Mouse (Mus musculus) forebrain, postnatal 0 days (tissue): ENCODE results near the gene Cpsf3. TPM values are rescaled to one million over a fixed set of nuclear protein-coding genes. Genes with fewer than 3 reads are reported as not detected.

Experiments used
- ATAC-seq: fragments of 200-750 bp; cut with Nextera tagmentation; 2 replicates; pipeline ENCODE4 v1.8.0; 2017; ENCODE audit warnings: mild to moderate bottlenecking, moderate library complexity
- DNase-seq: peaks from one replicate; pipeline ENCODE4 v3.0.0-alpha.2; 2015
- H3K27ac ChIP-seq: fragments of 300-500 bp; sonication (generic); 2 replicates; pipeline ENCODE4 v1.5.1; 2014; ENCODE audit warnings: low read depth, mild to moderate bottlenecking, antibody characterized with exemption, low read length, moderate library complexity, mixed read lengths
- H3K27me3 ChIP-seq: fragments of 300-500 bp; sonication (generic); 2 replicates; pipeline ENCODE4 v1.6.1; 2014; ENCODE audit warnings: mild to moderate bottlenecking, low read length, mixed read lengths; ENCODE audit not compliant: insufficient read depth
- H3K36me3 ChIP-seq: fragments of 300-500 bp; sonication (generic); 2 replicates; pipeline ENCODE4 v1.6.1; 2014; ENCODE audit warnings: mild to moderate bottlenecking, moderate library complexity; ENCODE audit not compliant: insufficient read depth
- H3K4me1 ChIP-seq: fragments of 300-500 bp; sonication (generic); 2 replicates; pipeline ENCODE4 v1.6.1; 2014; ENCODE audit warnings: antibody characterized with exemption; ENCODE audit not compliant: insufficient read depth
- H3K4me2 ChIP-seq: fragments of 300-500 bp; sonication (generic); 2 replicates; pipeline ENCODE4 v1.6.1; 2014; ENCODE audit warnings: low read depth, mild to moderate bottlenecking, moderate library complexity
- H3K4me3 ChIP-seq: fragments of 300-500 bp; sonication (generic); 2 replicates; pipeline ENCODE4 v1.5.1; 2014; ENCODE audit warnings: low read depth, low read length, mixed read lengths
- H3K9ac ChIP-seq: fragments of 300-500 bp; sonication (generic); 2 replicates; pipeline ENCODE4 v1.6.1; 2014; ENCODE audit warnings: mild to moderate bottlenecking
- H3K9me3 ChIP-seq: fragments of 300-500 bp; sonication (generic); 2 replicates; pipeline ENCODE4 v1.6.1; 2016; ENCODE audit warnings: low read length
- CTCF ChIP-seq: sonication (generic); IDR thresholded peaks from 2 replicates; pipeline ENCODE4 v1.5.1; 2016; ENCODE audit warnings: antibody characterized with exemption, control low read depth, low read depth
- WGBS: fragments of 180-500 bp; shearing (Covaris S2); extraction: QIAGEN DNeasy Blood & Tissue Kit; methylation state at CpG from one replicate; pipeline ENCODE4 v1.1.7; 2014; 5-methylcytosine and 5-hydroxymethylcytosine counted together
- polyA plus RNA-seq: library from polyadenylated mRNA; unstranded; fragments of >200 nt; fragmentation: Nextera tagmentation; extraction: Ambion mirVana; gene quantifications from 2 replicates; pipeline ENCODE4 v1.2.1, GENCODE M21; 2015
- total RNA-seq: library from RNA; depleted of rRNA; stranded (reverse); fragments of >200 nt; gene quantifications from 2 replicates; pipeline ENCODE4 v1.2.3, GENCODE M21; 2014

The Cpsf3 gene
- total and polyA plus RNA-seq, 2 experiments from 2014 or later = 50.4 to 79.6 TPM

DNA sequence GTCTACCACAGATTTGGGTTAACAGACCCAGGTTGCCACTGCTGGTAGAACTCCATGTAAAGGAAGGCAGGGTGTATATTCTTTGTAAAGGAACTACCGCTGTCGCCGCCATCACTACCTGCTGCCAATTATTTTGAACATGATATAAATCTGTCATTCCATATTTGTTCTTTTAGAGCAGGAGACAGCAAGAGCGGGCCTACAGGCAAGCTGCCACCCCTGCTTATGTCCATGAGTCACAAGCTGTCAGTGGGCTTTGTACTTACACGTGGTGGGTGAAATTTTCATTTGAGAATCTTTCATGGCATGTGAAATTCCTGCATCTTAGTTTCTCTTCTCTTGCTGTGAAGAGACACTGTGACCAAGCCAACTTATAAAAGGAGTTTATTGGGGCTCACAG lies 21.9 kb upstream of the Cpsf3 start:
- H3K36me3 ChIP-seq = peaks cover 70% of the 10 kb centered on the region
- no peak for TF ChIP-seq CTCF
- H3K4me3 ChIP-seq = no peak overlapping the region
- DNase-seq = no peak
- no peak overlapping the region for H3K4me2 ChIP-seq
- H3K9ac ChIP-seq = no peak overlapping the region
- H3K4me1 ChIP-seq = no peaks in the 10 kb centered on the region
- no peaks in the 10 kb centered on the region for H3K27me3 ChIP-seq
- no peaks in the 10 kb centered on the region for H3K9me3 ChIP-seq
- no peak overlapping the region for H3K27ac ChIP-seq
- WGBS = 92% methylated on average over 5 of the region's 5 CpGs
- no peak for ATAC-seq

DNA sequence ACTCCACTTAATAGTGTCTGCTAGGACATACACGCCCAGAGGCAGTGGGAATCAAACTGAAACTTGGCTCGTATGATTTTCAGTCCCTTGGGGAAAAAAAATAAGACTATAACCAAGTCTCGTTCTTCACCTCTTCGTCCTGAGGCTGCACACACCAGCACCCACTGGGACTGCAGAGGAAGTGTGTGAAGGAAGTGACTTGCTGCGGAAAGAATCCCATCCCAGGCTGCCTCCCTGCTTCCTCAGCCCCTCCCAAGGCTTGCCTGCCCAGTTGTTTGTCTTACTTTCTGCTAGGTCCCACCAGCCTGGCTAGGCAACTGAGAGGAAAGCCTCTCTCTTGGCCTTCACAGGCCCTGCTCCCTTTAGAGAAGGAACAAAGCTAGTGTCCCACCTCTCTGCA lies 20.9 kb upstream of the Cpsf3 start:
- H3K4me2 ChIP-seq = no peak overlapping the region
- H3K4me3 ChIP-seq = no peak overlapping the region
- no peaks in the 10 kb centered on the region for H3K27me3 ChIP-seq
- H3K4me1 ChIP-seq = no peaks in the 10 kb centered on the region
- peaks cover 69% of the 10 kb centered on the region for H3K36me3 ChIP-seq
- DNase-seq (no peak), ATAC-seq (no peak)
- H3K27ac ChIP-seq = no peak overlapping the region
- TF ChIP-seq CTCF = no peak
- H3K9ac ChIP-seq = no peak overlapping the region
- H3K9me3 ChIP-seq = no peaks in the 10 kb centered on the region
- WGBS = 89% methylated on average over 5 of the region's 5 CpGs

DNA sequence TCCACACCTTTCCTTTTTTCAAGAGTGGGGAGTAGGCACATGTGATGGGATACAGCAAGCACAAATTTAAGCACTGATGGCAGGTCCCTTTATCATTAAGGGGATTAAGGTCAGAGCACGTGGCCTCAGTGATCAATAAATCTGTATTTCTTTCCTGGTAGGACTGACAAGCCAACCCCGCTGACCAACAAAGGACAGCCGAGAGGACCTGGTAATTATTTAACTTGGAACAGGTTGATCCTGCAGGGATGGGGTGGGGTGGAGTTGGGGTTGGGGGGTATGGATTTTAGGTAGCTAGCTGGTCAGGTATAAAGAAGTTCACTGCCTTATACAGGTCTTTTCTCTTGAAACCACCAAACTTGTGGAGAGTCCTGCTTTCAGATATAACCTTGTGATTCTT lies 20.2 kb upstream of the Cpsf3 start:
- no peaks in the 10 kb centered on the region for H3K4me1 ChIP-seq
- H3K9me3 ChIP-seq = no peaks in the 10 kb centered on the region
- DNase-seq = no peak
- H3K36me3 ChIP-seq = peaks cover 65% of the 10 kb centered on the region
- no peak overlapping the region for H3K27ac ChIP-seq
- no peaks in the 10 kb centered on the region for H3K27me3 ChIP-seq
- H3K4me3 ChIP-seq = no peak overlapping the region
- H3K4me2 ChIP-seq = no peak overlapping the region
- no peak overlapping the region for H3K9ac ChIP-seq
- 91% methylated on average over 3 of the region's 3 CpGs for WGBS
- TF ChIP-seq CTCF = no peak
- no peak for ATAC-seq

DNA sequence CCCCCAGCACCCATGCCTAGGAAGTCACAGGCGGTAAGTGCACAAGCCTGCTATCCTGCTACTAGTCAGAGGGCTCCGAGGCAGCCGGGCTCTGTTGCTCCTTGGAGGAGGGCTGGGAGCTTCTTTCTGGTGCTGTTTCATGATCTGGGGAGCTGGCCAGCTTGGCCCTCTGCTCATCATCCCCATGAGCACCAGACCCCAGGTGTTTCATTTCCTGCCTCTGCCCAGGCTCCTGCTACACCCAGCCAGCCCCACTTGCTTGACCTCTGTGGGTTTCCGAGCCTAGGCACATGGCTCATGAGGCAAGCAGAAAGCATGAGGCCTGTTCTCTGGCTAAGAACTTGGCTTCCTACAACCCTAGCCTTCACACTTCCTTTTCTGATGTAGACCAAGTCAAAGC lies 19.7 kb upstream of the Cpsf3 start:
- no peak overlapping the region for H3K4me2 ChIP-seq
- no peak overlapping the region for H3K27ac ChIP-seq
- peaks cover 64% of the 10 kb centered on the region for H3K36me3 ChIP-seq
- H3K27me3 ChIP-seq = no peaks in the 10 kb centered on the region
- DNase-seq = no peak
- no peak for TF ChIP-seq CTCF
- H3K4me1 ChIP-seq = no peaks in the 10 kb centered on the region
- H3K9ac ChIP-seq = no peak overlapping the region
- H3K9me3 ChIP-seq = no peaks in the 10 kb centered on the region
- WGBS = 97% methylated on average over 4 of the region's 4 CpGs
- H3K4me3 ChIP-seq = no peak overlapping the region
- no peak for ATAC-seq

DNA sequence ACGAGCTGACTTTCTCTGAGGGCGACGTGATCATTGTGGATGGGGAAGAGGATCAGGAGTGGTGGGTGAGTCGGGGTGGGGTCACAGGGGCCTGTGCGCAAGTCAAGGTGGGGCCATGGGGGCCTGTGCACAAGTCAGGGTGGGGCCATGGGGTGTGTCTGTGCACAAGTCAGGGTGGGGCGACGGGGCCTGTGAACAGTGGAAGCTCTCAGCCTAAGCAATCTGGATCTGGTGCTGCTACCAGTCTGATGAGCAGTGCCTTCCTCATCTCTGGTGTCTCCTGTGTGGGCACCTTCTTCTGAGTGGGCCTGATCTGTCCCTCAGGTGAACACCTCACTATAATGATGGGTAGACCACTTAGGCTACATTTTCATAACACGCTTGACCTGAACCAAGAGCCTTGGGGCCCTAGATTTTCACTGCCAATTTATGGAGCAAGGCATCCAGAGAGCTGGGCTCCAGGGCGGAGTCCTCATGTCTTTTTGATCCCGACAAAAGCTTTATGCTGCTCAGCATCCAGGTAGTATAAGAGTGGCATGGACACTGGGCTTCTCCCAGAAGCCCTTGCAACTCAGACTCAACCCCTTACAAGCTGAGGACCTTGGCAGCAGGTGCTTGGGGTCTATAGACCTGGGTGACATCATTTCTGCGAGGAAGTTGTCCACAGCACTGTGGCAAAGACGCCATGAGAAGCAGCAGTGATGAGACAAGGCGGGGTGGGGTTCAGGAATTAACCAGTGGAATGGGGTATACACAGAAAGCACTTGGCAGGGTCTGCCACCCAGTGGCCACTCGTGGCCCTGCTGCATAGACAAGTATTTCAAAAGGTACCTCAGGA lies 19.0 kb upstream of the Cpsf3 start:
- peak; percentile 96 for ATAC-seq

DNA sequence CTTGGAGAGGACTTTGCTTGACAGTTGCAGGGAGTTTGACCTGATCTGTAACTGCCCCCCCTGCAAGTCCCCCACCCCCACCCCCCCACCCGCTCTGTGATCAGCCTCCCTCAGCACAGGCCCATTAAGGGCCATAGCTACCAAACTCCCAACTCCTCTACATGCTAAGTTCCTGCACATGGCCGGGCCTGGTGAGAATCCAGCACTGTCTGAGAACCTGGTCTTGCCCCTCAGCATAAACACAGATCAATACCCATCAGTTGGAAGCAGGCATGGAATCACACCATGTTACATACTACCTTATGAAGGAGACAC lies 18.4 kb upstream of the Cpsf3 start:
- no peak overlapping the region for H3K27ac ChIP-seq
- no peak for ATAC-seq
- no peaks in the 10 kb centered on the region for H3K27me3 ChIP-seq
- peaks cover 69% of the 10 kb centered on the region for H3K36me3 ChIP-seq
- H3K4me3 ChIP-seq = no peak overlapping the region
- H3K4me1 ChIP-seq = no peaks in the 10 kb centered on the region
- no peak for TF ChIP-seq CTCF
- WGBS = 96% methylated on average over 2 of the region's 2 CpGs
- H3K9ac ChIP-seq = no peak overlapping the region
- H3K4me2 ChIP-seq = no peak overlapping the region
- DNase-seq = no peak
- no peaks in the 10 kb centered on the region for H3K9me3 ChIP-seq

More for the DNA sequence above, 19.0 kb upstream of the Cpsf3 start:
- Histone ChIP-seq H3K4me3 (no peak overlapping the region), H3K4me1 (no peaks in the 10 kb centered on the region), H3K9ac (no peak overlapping the region), H3K4me2 (no peak overlapping the region), H3K27ac (no peak overlapping the region), H3K9me3 (no peaks in the 10 kb centered on the region), H3K36me3 (peaks cover 66% of the 10 kb centered on the region), H3K27me3 (no peaks in the 10 kb centered on the region)
- 75% methylated on average over 14 of the region's 14 CpGs for WGBS
- peak; percentile 84 for TF ChIP-seq CTCF
- peak; percentile 85 for DNase-seq

DNA sequence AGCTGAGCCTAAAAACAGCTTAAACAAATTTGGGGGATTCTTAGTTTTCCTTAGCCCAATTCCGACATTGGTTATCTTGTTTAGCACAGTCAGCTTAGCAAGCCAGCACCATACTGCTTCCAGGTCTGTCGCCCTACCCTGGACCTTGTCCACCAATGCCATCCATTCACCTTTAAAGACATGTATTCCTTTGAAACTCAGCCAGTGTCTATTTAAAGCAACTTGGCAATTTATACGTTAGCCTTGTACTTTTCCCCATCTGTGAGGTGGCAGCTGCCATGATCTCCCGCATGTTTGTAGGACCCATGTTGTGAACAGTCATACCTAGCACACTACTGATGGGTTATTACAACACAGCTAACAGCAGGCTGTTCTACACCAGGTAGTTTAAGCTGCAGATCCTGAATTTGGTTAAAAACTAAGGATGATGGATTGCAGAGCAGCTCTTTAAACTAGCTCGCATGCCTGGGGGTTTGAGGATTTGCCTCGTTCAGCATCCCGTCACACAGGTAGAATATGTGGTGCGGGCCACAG lies 17.0 kb upstream of the Cpsf3 start:
- WGBS = 90% methylated on average over 8 of the region's 8 CpGs
- TF ChIP-seq CTCF = no peak
- DNase-seq = no peak
- Histone ChIP-seq H3K9ac (no peak overlapping the region), H3K27me3 (no peaks in the 10 kb centered on the region), H3K36me3 (peaks cover 71% of the 10 kb centered on the region), H3K4me2 (no peak overlapping the region), H3K4me3 (no peak overlapping the region), H3K27ac (no peak overlapping the region), H3K4me1 (no peaks in the 10 kb centered on the region), H3K9me3 (no peaks in the 10 kb centered on the region)
- no peak for ATAC-seq
